Mouse (Mus musculus) liver, adult 2 months (tissue): ENCODE results near the gene Gal3st3.
"Not testable (repeated sequence)": the region's sequence is repeated elsewhere in the genome, so short reads cannot be mapped to it uniquely, and the experiment has no call there.

Experiments
- CTCF ChIP-seq: fragments of 200-500 bp; IDR thresholded peaks from 2 replicates; pipeline ENCODE4 v1.5.1; 2011; ENCODE audit warnings: low read depth, low read length, control low read depth
- POLR2A ChIP-seq: fragments of 200-500 bp; IDR thresholded peaks from 2 replicates; pipeline ENCODE4 v1.6.1; 2011; ENCODE audit warnings: low read length, control low read depth; ENCODE audit not compliant: insufficient read depth; ENCODE audit errors: extremely low read depth

DNA sequence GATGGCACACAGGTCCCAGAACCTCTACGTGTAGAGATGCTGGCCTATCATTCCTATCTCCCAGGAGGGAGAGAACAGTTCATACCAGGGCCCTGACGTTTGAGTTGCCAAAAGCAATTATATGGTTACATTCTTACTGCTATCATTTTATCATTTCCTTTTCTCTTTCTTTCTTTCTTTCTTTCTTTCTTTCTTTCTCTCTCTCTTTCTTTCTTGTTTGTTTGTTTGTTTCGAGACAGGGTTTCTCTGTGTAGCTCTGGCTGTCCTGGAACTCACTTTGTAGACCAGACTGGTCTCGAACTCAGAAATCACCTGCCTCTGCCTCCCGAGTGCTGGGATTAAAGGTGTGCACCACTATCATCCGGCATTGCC lies 51.4 kb downstream of the Gal3st3 start, which contains the start of gene Cst6:
- not testable (repeated sequence) for TF ChIP-seq CTCF, POLR2A
